Mouse (Mus musculus): ENCODE data around the gene Hmcn2. TPM values are rescaled to one million over a fixed set of nuclear protein-coding genes. Genes with fewer than 3 reads are reported as not detected.
A peak's percentile ranks its signal among the peaks of the same experiment; 100 is the strongest.

Hmcn2 gene
- 0.73 and 0.86 TPM in 2 replicates for polyA plus RNA-seq (2014; fragmentation: Nextera tagmentation; extraction: Ambion mirVana)

GRCm38 (mm10) chr2:31314007-31314465, at the start of gene Hmcn2:
Gene Hmcn2 (plus strand): TSS chr2:31314415.
- Histone ChIP-seq H3K9ac (ENCODE audit: low read length) (peak within 1 kb of the TSS; percentile 58), H3K9me3 (ENCODE audit: control insufficient read depth, low read length) (no peaks in the 10 kb centered on the region), H3K4me1 (ENCODE audit: control insufficient read depth in 2 of 2, insufficient read depth in 2 of 2, low read length in 2 of 2) (peaks cover 5 to 10% of the 10 kb centered on the region in 2 experiments), H3K27ac (replicated peaks in 1 of 2; ENCODE audit: control insufficient read depth in 1 of 2, insufficient read depth in 1 of 2, low read depth in 2 of 2, low read length in 2 of 2) (no peak within 1 kb of the TSS), H3K27me3 (ENCODE audit: control insufficient read depth, insufficient read depth, low read length) (peaks cover 72% of the 10 kb centered on the region), H3K4me2 (ENCODE audit: low read length) (peak within 1 kb of the TSS; percentile 70), H3K4me3 (ENCODE audit: control insufficient read depth in 1 of 2, insufficient read depth in 1 of 2, low read depth in 1 of 2, low read length in 2 of 2) (peak within 1 kb of the TSS; percentile 26 to 38), H3K36me3 (ENCODE audit: control insufficient read depth, insufficient read depth, low read length) (no peaks in the 10 kb centered on the region)
- ATAC-seq (ENCODE audit: insufficient number of reproducible peaks, insufficient read depth, low FRiP score, low read depth) = no peak
- 1% methylated on average over 33 of the region's 33 CpGs for WGBS

- Histone ChIP-seq H3K36me3 (ENCODE audit: control insufficient read depth, insufficient read depth, low read length) (peaks cover 13% of the 10 kb centered on the region; the same call in 1 of the 2 replicates), H3K4me3 (ENCODE audit: control insufficient read depth in 1 of 2, insufficient read depth in 1 of 2, low read depth in 1 of 2, low read length in 2 of 2) (no peak overlapping the region), H3K9me3 (ENCODE audit: control insufficient read depth, low read length) (no peaks in the 10 kb centered on the region), H3K9ac (ENCODE audit: low read length) (no peak overlapping the region), H3K4me2 (ENCODE audit: low read length) (no peak overlapping the region), H3K27me3 (ENCODE audit: control insufficient read depth, insufficient read depth, low read length) (no peaks in the 10 kb centered on the region), H3K4me1 (ENCODE audit: control insufficient read depth in 2 of 2, insufficient read depth in 2 of 2, low read length in 2 of 2) (peaks cover 46 to 62% of the 10 kb centered on the region in 2 experiments), H3K27ac (replicated peaks in 1 of 2; ENCODE audit: control insufficient read depth in 1 of 2, insufficient read depth in 1 of 2, low read depth in 2 of 2, low read length in 2 of 2) (no peak overlapping the region)
- no peak for ATAC-seq (ENCODE audit: insufficient number of reproducible peaks, insufficient read depth, low FRiP score, low read depth)
- 40% methylated on average over 6 of the region's 6 CpGs for WGBS
These were observed 46.8 kb upstream of the Hmcn2 start for GRCm38 (mm10) chr2:31267447-31267846.

GRCm38 (mm10) chr2:31268631-31269030, 45.6 kb upstream of the Hmcn2 start:
- Histone ChIP-seq H3K9ac (ENCODE audit: low read length) (peak overlapping the region; percentile 27; the same call in 1 of the 2 replicates), H3K9me3 (ENCODE audit: control insufficient read depth, low read length) (no peaks in the 10 kb centered on the region), H3K4me1 (ENCODE audit: control insufficient read depth in 2 of 2, insufficient read depth in 2 of 2, low read length in 2 of 2) (peaks cover 34 to 50% of the 10 kb centered on the region in 2 experiments), H3K27me3 (ENCODE audit: control insufficient read depth, insufficient read depth, low read length) (no peaks in the 10 kb centered on the region), H3K4me3 (ENCODE audit: control insufficient read depth in 1 of 2, insufficient read depth in 1 of 2, low read depth in 1 of 2, low read length in 2 of 2) (no peak overlapping the region), H3K4me2 (ENCODE audit: low read length) (no peak overlapping the region), H3K36me3 (ENCODE audit: control insufficient read depth, insufficient read depth, low read length) (peaks cover 18% of the 10 kb centered on the region; the same call in 1 of the 2 replicates), H3K27ac (replicated peaks in 1 of 2; ENCODE audit: control insufficient read depth in 1 of 2, insufficient read depth in 1 of 2, low read depth in 2 of 2, low read length in 2 of 2) (no peak overlapping the region)
- 55% methylated on average over 5 of the region's 5 CpGs for WGBS
- ATAC-seq (ENCODE audit: insufficient number of reproducible peaks, insufficient read depth, low FRiP score, low read depth) = no peak

- over 99% methylated on average over 6 of the region's 6 CpGs for WGBS
- Histone ChIP-seq H3K9me3 (ENCODE audit: control insufficient read depth, low read length) (no peaks in the 10 kb centered on the region), H3K4me2 (ENCODE audit: low read length) (no peak overlapping the region), H3K4me3 (ENCODE audit: control insufficient read depth in 1 of 2, insufficient read depth in 1 of 2, low read depth in 1 of 2, low read length in 2 of 2) (no peak overlapping the region), H3K27ac (replicated peaks in 1 of 2; ENCODE audit: control insufficient read depth in 1 of 2, insufficient read depth in 1 of 2, low read depth in 2 of 2, low read length in 2 of 2) (no peak overlapping the region), H3K27me3 (ENCODE audit: control insufficient read depth, insufficient read depth, low read length) (no peaks in the 10 kb centered on the region), H3K4me1 (ENCODE audit: control insufficient read depth in 2 of 2, insufficient read depth in 2 of 2, low read length in 2 of 2) (peaks cover 28 to 45% of the 10 kb centered on the region in 2 experiments), H3K9ac (ENCODE audit: low read length) (peak overlapping the region; percentile 27; the same call in 1 of the 2 replicates), H3K36me3 (ENCODE audit: control insufficient read depth, insufficient read depth, low read length) (peaks cover 18% of the 10 kb centered on the region; the same call in 1 of the 2 replicates)
- ATAC-seq (ENCODE audit: insufficient number of reproducible peaks, insufficient read depth, low FRiP score, low read depth) = no peak
These were observed 45.0 kb upstream of the Hmcn2 start for GRCm38 (mm10) chr2:31269188-31269587.

GRCm38 (mm10) chr2:31269847-31270246, 44.4 kb upstream of the Hmcn2 start:
- H3K9ac ChIP-seq (ENCODE audit: low read length) = no peak overlapping the region
- peaks cover 18% of the 10 kb centered on the region; the same call in 1 of the 2 replicates for H3K36me3 ChIP-seq (ENCODE audit: control insufficient read depth, insufficient read depth, low read length)
- H3K4me1 ChIP-seq (ENCODE audit: control insufficient read depth in 2 of 2, insufficient read depth in 2 of 2, low read length in 2 of 2) = peaks cover 23 to 38% of the 10 kb centered on the region in 2 experiments; a peak in 3 of 4 replicates
- H3K4me3 ChIP-seq (ENCODE audit: control insufficient read depth in 1 of 2, insufficient read depth in 1 of 2, low read depth in 1 of 2, low read length in 2 of 2) = no peak overlapping the region
- no peak overlapping the region for H3K27ac ChIP-seq (replicated peaks in 1 of 2; ENCODE audit: control insufficient read depth in 1 of 2, insufficient read depth in 1 of 2, low read depth in 2 of 2, low read length in 2 of 2)
- H3K27me3 ChIP-seq (ENCODE audit: control insufficient read depth, insufficient read depth, low read length) = no peaks in the 10 kb centered on the region
- no peak overlapping the region for H3K4me2 ChIP-seq (ENCODE audit: low read length)
- 93% methylated on average over 10 of the region's 10 CpGs for whole genome bisulfite sequencing
- ATAC-seq (ENCODE audit: insufficient number of reproducible peaks, insufficient read depth, low FRiP score, low read depth) = no peak
- H3K9me3 ChIP-seq (ENCODE audit: control insufficient read depth, low read length) = no peaks in the 10 kb centered on the region

GRCm38 (mm10) chr2:31270470-31270869, 43.7 kb upstream of the Hmcn2 start:
- 85% methylated on average over 8 of the region's 8 CpGs for WGBS
- no peak for ATAC-seq (ENCODE audit: insufficient number of reproducible peaks, insufficient read depth, low FRiP score, low read depth)
- peaks cover 17 to 32% of the 10 kb centered on the region in 2 experiments; a peak in 3 of 4 replicates for H3K4me1 ChIP-seq (ENCODE audit: control insufficient read depth in 2 of 2, insufficient read depth in 2 of 2, low read length in 2 of 2)

GRCm38 (mm10) chr2:31271071-31271470, 43.1 kb upstream of the Hmcn2 start:
- WGBS = 90% methylated on average over 1 of the region's 1 CpGs
- H3K4me3 ChIP-seq (ENCODE audit: control insufficient read depth in 1 of 2, insufficient read depth in 1 of 2, low read depth in 1 of 2, low read length in 2 of 2) = no peak overlapping the region
- no peak for ATAC-seq (ENCODE audit: insufficient number of reproducible peaks, insufficient read depth, low FRiP score, low read depth)
- peaks cover 18% of the 10 kb centered on the region; the same call in 1 of the 2 replicates for H3K36me3 ChIP-seq (ENCODE audit: control insufficient read depth, insufficient read depth, low read length)
- H3K4me1 ChIP-seq (ENCODE audit: control insufficient read depth in 2 of 2, insufficient read depth in 2 of 2, low read length in 2 of 2) = peaks cover 11 to 26% of the 10 kb centered on the region in 2 experiments; a peak in 3 of 4 replicates
- H3K27ac ChIP-seq (replicated peaks in 1 of 2; ENCODE audit: control insufficient read depth in 1 of 2, insufficient read depth in 1 of 2, low read depth in 2 of 2, low read length in 2 of 2) = no peak overlapping the region
- no peaks in the 10 kb centered on the region for H3K9me3 ChIP-seq (ENCODE audit: control insufficient read depth, low read length)
- H3K4me2 ChIP-seq (ENCODE audit: low read length) = no peak overlapping the region
- H3K27me3 ChIP-seq (ENCODE audit: control insufficient read depth, insufficient read depth, low read length) = no peaks in the 10 kb centered on the region
- H3K9ac ChIP-seq (ENCODE audit: low read length) = no peak overlapping the region

More at GRCm38 (mm10) chr2:31270470-31270869, 43.7 kb upstream of the Hmcn2 start:
- H3K27me3 ChIP-seq (ENCODE audit: control insufficient read depth, insufficient read depth, low read length) = no peaks in the 10 kb centered on the region
- H3K4me3 ChIP-seq (ENCODE audit: control insufficient read depth in 1 of 2, insufficient read depth in 1 of 2, low read depth in 1 of 2, low read length in 2 of 2) = no peak overlapping the region
- H3K36me3 ChIP-seq (ENCODE audit: control insufficient read depth, insufficient read depth, low read length) = peaks cover 18% of the 10 kb centered on the region; the same call in 1 of the 2 replicates
- no peak overlapping the region for H3K4me2 ChIP-seq (ENCODE audit: low read length)
- no peaks in the 10 kb centered on the region for H3K9me3 ChIP-seq (ENCODE audit: control insufficient read depth, low read length)
- no peak overlapping the region for H3K27ac ChIP-seq (replicated peaks in 1 of 2; ENCODE audit: control insufficient read depth in 1 of 2, insufficient read depth in 1 of 2, low read depth in 2 of 2, low read length in 2 of 2)
- H3K9ac ChIP-seq (ENCODE audit: low read length) = no peak overlapping the region

GRCm38 (mm10) chr2:31274993-31275392, 39.2 kb upstream of the Hmcn2 start:
- H3K36me3 ChIP-seq (ENCODE audit: control insufficient read depth, insufficient read depth, low read length) = peaks cover 27% of the 10 kb centered on the region
- no peaks in the 10 kb centered on the region for H3K9me3 ChIP-seq (ENCODE audit: control insufficient read depth, low read length)
- ATAC-seq (ENCODE audit: insufficient number of reproducible peaks, insufficient read depth, low FRiP score, low read depth) = no peak
- no peaks in the 10 kb centered on the region for H3K27me3 ChIP-seq (ENCODE audit: control insufficient read depth, insufficient read depth, low read length)
- peaks cover 4 to 19% of the 10 kb centered on the region in 2 experiments; a peak in 3 of 4 replicates for H3K4me1 ChIP-seq (ENCODE audit: control insufficient read depth in 2 of 2, insufficient read depth in 2 of 2, low read length in 2 of 2)
- no peak overlapping the region for H3K4me2 ChIP-seq (ENCODE audit: low read length)
- no peak overlapping the region for H3K27ac ChIP-seq (replicated peaks in 1 of 2; ENCODE audit: control insufficient read depth in 1 of 2, insufficient read depth in 1 of 2, low read depth in 2 of 2, low read length in 2 of 2)
- H3K4me3 ChIP-seq (ENCODE audit: control insufficient read depth in 1 of 2, insufficient read depth in 1 of 2, low read depth in 1 of 2, low read length in 2 of 2) = no peak overlapping the region
- no peak overlapping the region for H3K9ac ChIP-seq (ENCODE audit: low read length)
- 94% methylated on average over 6 of the region's 6 CpGs for WGBS

Data from heart, embryonic 14.5 days (tissue).